Mouse (Mus musculus): ENCODE measurements at regions not wholly inside any gene's neighbourhood (a gene's known extent, or its start where the extent isn't known, plus 50 kb on each side); places are given as distances from the start of the nearest gene placed in this dataset.

DNA sequence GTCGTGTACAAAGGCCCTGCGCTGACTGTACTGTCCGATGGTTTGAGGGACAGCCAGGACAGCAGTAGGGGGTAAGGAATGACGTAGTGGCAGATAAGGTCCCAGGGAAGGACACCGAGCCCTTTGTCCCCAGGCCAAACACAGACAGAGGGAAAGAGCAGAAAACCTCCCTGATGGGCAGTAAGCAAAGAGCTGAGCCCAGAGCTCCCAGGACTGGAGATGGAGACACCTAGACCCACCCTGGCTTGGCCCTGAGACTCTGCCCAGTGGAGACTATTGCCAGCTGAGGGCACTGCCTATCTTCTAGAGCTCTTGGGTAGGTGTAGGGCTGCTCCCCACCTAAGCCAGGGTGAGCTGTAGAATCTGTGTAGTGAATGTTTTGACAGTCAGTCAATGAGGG, 116.5 kb upstream of the 1600014C23Rik start:
- TF ChIP-seq CHD2 (IDR thresholded peaks at IDR 0.05; ENCODE audit: low read depth, low read length): no peak
- no peak for TF ChIP-seq ZC3H11A (IDR thresholded peaks at IDR 0.05; ENCODE audit: borderline replicate concordance, low read depth, low read length)
- no peak for TF ChIP-seq ZNF384 (IDR thresholded peaks at IDR 0.05; ENCODE audit: low read depth, low read length)
- TF ChIP-seq HCFC1 (IDR thresholded peaks at IDR 0.05; ENCODE audit: borderline replicate concordance, insufficient read depth, low read length): no peak
- TF ChIP-seq MAFK (IDR thresholded peaks at IDR 0.05; ENCODE audit: insufficient read depth, low read depth, low read length): no peak
